Mouse (Mus musculus) liver, embryonic 14.5 days (tissue): ENCODE measurements around the gene H3f3b. TPM values are rescaled to one million over a fixed set of nuclear protein-coding genes. Genes with fewer than 3 reads are reported as not detected.
A peak's percentile ranks its signal among the peaks of the same experiment; 100 is the strongest.

Experiments used
- ATAC-seq: fragments of 200-750 bp; cut with Nextera tagmentation; 2 replicates; pipeline ENCODE4 v1.8.0; 2017; ENCODE audit warnings: moderate number of reproducible peaks, mild to moderate bottlenecking, moderate library complexity; ENCODE audit not compliant: insufficient read depth
- DNase-seq, 3 experiments: peaks; one replicate each; pipeline ENCODE4 v3.0.0-alpha.2; 2012 to 2013; ENCODE audit warnings: low read depth in 3 of 3, low spot score in 3 of 3
- H3K27ac ChIP-seq: fragments of 300-500 bp; sonication (generic); 2 replicates; pipeline ENCODE4 v1.5.1; 2014; ENCODE audit warnings: moderate library complexity, mild to moderate bottlenecking, control low read depth, inconsistent platforms
- H3K27me3 ChIP-seq: fragments of 300-500 bp; sonication (generic); 2 replicates; pipeline ENCODE4 v1.6.1; 2014; ENCODE audit warnings: mild to moderate bottlenecking, low read length, moderate library complexity; ENCODE audit not compliant: control insufficient read depth, insufficient read depth
- H3K36me3 ChIP-seq: fragments of 300-500 bp; sonication (generic); replicated peaks from 2 replicates; pipeline ENCODE4 v1.6.1; 2014; ENCODE audit warnings: low read depth; ENCODE audit not compliant: control insufficient read depth, insufficient read depth
- H3K4me1 ChIP-seq, 2 experiments: fragments of 200-500 bp in 1 of 2; fragments of 300-500 bp in 1 of 2; sonication (generic) in 1 of 2; replicated peaks; 2 replicates each; pipeline ENCODE4 v1.6.1; 2012 to 2014; ENCODE audit warnings: antibody characterized with exemption in 1 of 2, inconsistent platforms in 1 of 2, low read length in 1 of 2; ENCODE audit not compliant: control insufficient read depth in 2 of 2, insufficient read depth in 2 of 2
- H3K4me2 ChIP-seq: fragments of 300-500 bp; sonication (generic); 2 replicates; pipeline ENCODE4 v1.6.1; 2014; ENCODE audit warnings: low read depth, mild to moderate bottlenecking, control low read depth, moderate library complexity
- H3K4me3 ChIP-seq, 2 experiments: fragments of 200-500 bp in 1 of 2; fragments of 300-500 bp in 1 of 2; sonication (generic) in 1 of 2; 2 replicates each; pipeline ENCODE4 v1.5.1; 2012 to 2014; ENCODE audit warnings: low read depth in 2 of 2, low read length in 2 of 2, mild to moderate bottlenecking in 2 of 2, control low read depth in 1 of 2, inconsistent platforms in 1 of 2, moderate library complexity in 1 of 2; ENCODE audit not compliant: insufficient read depth in 1 of 2
- H3K9ac ChIP-seq: fragments of 300-500 bp; sonication (generic); replicated peaks from 2 replicates; pipeline ENCODE4 v1.6.1; 2014; ENCODE audit warnings: mild to moderate bottlenecking, control low read depth, moderate library complexity
- H3K9me3 ChIP-seq: fragments of 300-500 bp; sonication (generic); 2 replicates; pipeline ENCODE4 v1.6.1; 2016; ENCODE audit warnings: low read length, mixed read lengths; ENCODE audit not compliant: control insufficient read depth
- CTCF ChIP-seq: IDR thresholded peaks from 2 replicates; pipeline ENCODE4 v1.5.1; 2016; ENCODE audit warnings: antibody characterized with exemption, low read depth, control low read depth
- EP300 ChIP-seq: IDR thresholded peaks from 2 replicates; pipeline ENCODE4 v1.6.1; 2016; ENCODE audit warnings: antibody characterized with exemption, low read depth
- WGBS: fragments of 180-500 bp; shearing (Covaris S2); extraction: QIAGEN DNeasy Blood & Tissue Kit; methylation state at CpG from one replicate; pipeline ENCODE4 v1.1.7; 2014; ENCODE audit not compliant: insufficient replicate concordance; 5-methylcytosine and 5-hydroxymethylcytosine counted together
- polyA plus RNA-seq, 2 experiments: library from polyadenylated mRNA; depleted of rRNA in 1 of 2; stranded (reverse) in 1 of 2; unstranded in 1 of 2; fragments of >200 nt; fragmentation: Nextera tagmentation in 1 of 2; extraction: Ambion mirVana in 1 of 2; gene quantifications; 2 replicates each; pipeline versions ENCODE4 v1.2.1 to v1.2.3; 2012 to 2014

H3f3b gene
- polyA plus RNA-seq, 2 experiments = 248 to 651 TPM

- Histone ChIP-seq H3K27ac (no peak overlapping the region), H3K4me2 (no peak overlapping the region), H3K9ac (no peak overlapping the region), H3K4me3 (no peak overlapping the region), H3K36me3 (no peaks in the 10 kb centered on the region), H3K27me3 (no peaks in the 10 kb centered on the region), H3K9me3 (no peaks in the 10 kb centered on the region), H3K4me1 (peaks cover 0 to 2% of the 10 kb centered on the region in 2 experiments; a peak in 1 of 4 replicates)
- no peak for TF ChIP-seq EP300
- no peak for TF ChIP-seq CTCF
- ATAC-seq (no peak), DNase-seq (no peak)
- 57% methylated on average over 4 of the region's 4 CpGs for WGBS
Measured at GRCm38 (mm10) chr11:115997047-115997446, 30.7 kb downstream of the H3f3b start.

- no peaks in the 10 kb centered on the region for H3K27me3 ChIP-seq
- H3K9ac ChIP-seq = no peak overlapping the region
- H3K4me1 ChIP-seq = peaks cover 0 to 2% of the 10 kb centered on the region in 2 experiments; a peak in 1 of 4 replicates
- no peak overlapping the region for H3K27ac ChIP-seq
- H3K36me3 ChIP-seq = no peaks in the 10 kb centered on the region
- no peak overlapping the region for H3K4me3 ChIP-seq
- H3K4me2 ChIP-seq = no peak overlapping the region
- DNase-seq (no peak), ATAC-seq (no peak)
- H3K9me3 ChIP-seq = no peaks in the 10 kb centered on the region
- WGBS = 75% methylated on average over 3 of the region's 3 CpGs
- TF ChIP-seq CTCF (no peak), EP300 (no peak)
Measured at GRCm38 (mm10) chr11:115995256-115995655, 32.5 kb downstream of the H3f3b start.

- Histone ChIP-seq H3K9me3 (no peaks in the 10 kb centered on the region), H3K36me3 (no peaks in the 10 kb centered on the region), H3K4me1 (no peaks in the 10 kb centered on the region), H3K4me2 (no peak overlapping the region), H3K9ac (no peak overlapping the region), H3K27ac (no peak overlapping the region), H3K4me3 (no peak overlapping the region), H3K27me3 (no peaks in the 10 kb centered on the region; the same call in 1 of the 2 replicates)
- no peak for TF ChIP-seq EP300
- DNase-seq (no peak), ATAC-seq (no peak)
- WGBS = 54% methylated on average over 4 of the region's 4 CpGs
Measured at GRCm38 (mm10) chr11:115992098-115992497, 35.7 kb downstream of the H3f3b start.

- H3K4me1 ChIP-seq = no peaks in the 10 kb centered on the region
- H3K9ac ChIP-seq = no peak overlapping the region
- H3K36me3 ChIP-seq = no peaks in the 10 kb centered on the region
- TF ChIP-seq CTCF (no peak), EP300 (no peak)
- peak overlapping the region in 1 of 2 experiments; percentile 51; a peak in 2 of 4 replicates for H3K4me3 ChIP-seq
- H3K27me3 ChIP-seq = no peaks in the 10 kb centered on the region; the same call in 1 of the 2 replicates
- no peak overlapping the region for H3K27ac ChIP-seq
- H3K9me3 ChIP-seq = no peaks in the 10 kb centered on the region
- no peak for DNase-seq
- no peak for ATAC-seq
- WGBS = 27% methylated on average over 15 of the region's 15 CpGs
- H3K4me2 ChIP-seq = no peak overlapping the region; the same call in 1 of the 2 replicates
Measured at GRCm38 (mm10) chr11:115989686-115990085, 38.1 kb downstream of the H3f3b start.

- H3K36me3 ChIP-seq = no peaks in the 10 kb centered on the region
- H3K4me1 ChIP-seq = no peaks in the 10 kb centered on the region
- 69% methylated on average over 8 of the region's 8 CpGs for WGBS
- H3K27ac ChIP-seq = no peak overlapping the region
- no peaks in the 10 kb centered on the region for H3K9me3 ChIP-seq
- H3K27me3 ChIP-seq = no peaks in the 10 kb centered on the region
- TF ChIP-seq EP300 = no peak
- H3K4me2 ChIP-seq = no peak overlapping the region
- DNase-seq (no peak), ATAC-seq (no peak)
- no peak overlapping the region for H3K9ac ChIP-seq
- H3K4me3 ChIP-seq = no peak overlapping the region
Measured at GRCm38 (mm10) chr11:115983291-115983690, 44.5 kb downstream of the H3f3b start.
